Mouse (Mus musculus): ENCODE data around the gene Pdzrn3. TPM values are rescaled to one million over a fixed set of nuclear protein-coding genes. Genes with fewer than 3 reads are reported as not detected.

Gene Pdzrn3
- polyA plus RNA-seq, 1 experiment from 2014 or later: 5.5 TPM

GRCm38 (mm10) chr6:101363904-101364303 is 13.8 kb downstream of the Pdzrn3 start:
- H3K9me3 ChIP-seq (ENCODE audit: control insufficient read depth): no peaks in the 10 kb centered on the region
- H3K36me3 ChIP-seq (ENCODE audit: control insufficient read depth, insufficient read depth): no peaks in the 10 kb centered on the region
- H3K27me3 ChIP-seq (replicated peaks; ENCODE audit: control insufficient read depth, insufficient read depth, low read length): no peaks in the 10 kb centered on the region
- 86% methylated on average over 5 of the region's 5 CpGs for WGBS
- no peak overlapping the region for H3K27ac ChIP-seq (ENCODE audit: low read depth, low read length)
- TF ChIP-seq CTCF (IDR thresholded peaks at IDR 0.05; ENCODE audit: low read depth): no peak
- H3K9ac ChIP-seq (ENCODE audit: low read depth, low read length): no peak overlapping the region
- ATAC-seq: no peak
- H3K4me3 ChIP-seq (ENCODE audit: low read depth, low read length): no peak overlapping the region
- no peaks in the 10 kb centered on the region for H3K4me1 ChIP-seq (replicated peaks; ENCODE audit: control insufficient read depth, insufficient read depth, low read length)
- no peak overlapping the region for H3K4me2 ChIP-seq (replicated peaks; ENCODE audit: low read depth)

- no peak overlapping the region for H3K4me2 ChIP-seq (replicated peaks; ENCODE audit: low read depth)
- no peak for ATAC-seq
- no peaks in the 10 kb centered on the region for H3K27me3 ChIP-seq (replicated peaks; ENCODE audit: control insufficient read depth, insufficient read depth, low read length)
- no peak for TF ChIP-seq CTCF (IDR thresholded peaks at IDR 0.05; ENCODE audit: low read depth)
- no peak overlapping the region for H3K4me3 ChIP-seq (ENCODE audit: low read depth, low read length)
- WGBS: 59% methylated on average over 5 of the region's 5 CpGs
- no peak overlapping the region for H3K9ac ChIP-seq (ENCODE audit: low read depth, low read length)
- no peaks in the 10 kb centered on the region for H3K36me3 ChIP-seq (ENCODE audit: control insufficient read depth, insufficient read depth)
- H3K9me3 ChIP-seq (ENCODE audit: control insufficient read depth): no peaks in the 10 kb centered on the region
- no peak overlapping the region for H3K27ac ChIP-seq (ENCODE audit: low read depth, low read length)
- H3K4me1 ChIP-seq (replicated peaks; ENCODE audit: control insufficient read depth, insufficient read depth, low read length): no peaks in the 10 kb centered on the region
Measured at GRCm38 (mm10) chr6:101362728-101363127, 15.0 kb downstream of the Pdzrn3 start.

- 62% methylated on average over 4 of the region's 4 CpGs for WGBS
- H3K4me2 ChIP-seq (replicated peaks; ENCODE audit: low read depth): no peak overlapping the region
- H3K9me3 ChIP-seq (ENCODE audit: control insufficient read depth): no peaks in the 10 kb centered on the region
- no peak for TF ChIP-seq CTCF (IDR thresholded peaks at IDR 0.05; ENCODE audit: low read depth)
- H3K9ac ChIP-seq (ENCODE audit: low read depth, low read length): no peak overlapping the region
- no peak overlapping the region for H3K4me3 ChIP-seq (ENCODE audit: low read depth, low read length)
- no peaks in the 10 kb centered on the region for H3K27me3 ChIP-seq (replicated peaks; ENCODE audit: control insufficient read depth, insufficient read depth, low read length)
- H3K36me3 ChIP-seq (ENCODE audit: control insufficient read depth, insufficient read depth): no peaks in the 10 kb centered on the region; the same call in 1 of the 2 replicates
- ATAC-seq: no peak
- H3K4me1 ChIP-seq (replicated peaks; ENCODE audit: control insufficient read depth, insufficient read depth, low read length): no peaks in the 10 kb centered on the region
- no peak overlapping the region for H3K27ac ChIP-seq (ENCODE audit: low read depth, low read length)
Measured at GRCm38 (mm10) chr6:101362268-101362667, 15.4 kb downstream of the Pdzrn3 start.

GRCm38 (mm10) chr6:101360211-101360737 is 17.4 kb downstream of the Pdzrn3 start:
- Histone ChIP-seq H3K9me3 (ENCODE audit: control insufficient read depth) (no peaks in the 10 kb centered on the region), H3K27ac (ENCODE audit: low read depth, low read length) (no peak overlapping the region), H3K9ac (ENCODE audit: low read depth, low read length) (no peak overlapping the region), H3K27me3 (replicated peaks; ENCODE audit: control insufficient read depth, insufficient read depth, low read length) (no peaks in the 10 kb centered on the region), H3K4me2 (replicated peaks; ENCODE audit: low read depth) (no peak overlapping the region), H3K4me3 (ENCODE audit: low read depth, low read length) (no peak overlapping the region), H3K4me1 (replicated peaks; ENCODE audit: control insufficient read depth, insufficient read depth, low read length) (no peaks in the 10 kb centered on the region), H3K36me3 (ENCODE audit: control insufficient read depth, insufficient read depth) (no peaks in the 10 kb centered on the region; the same call in 1 of the 2 replicates)
- TF ChIP-seq CTCF (IDR thresholded peaks at IDR 0.05; ENCODE audit: low read depth): no peak
- WGBS: 61% methylated on average over 12 of the region's 12 CpGs
- no peak for ATAC-seq

- ATAC-seq: no peak
- H3K27ac ChIP-seq (ENCODE audit: low read depth, low read length): no peak overlapping the region
- no peaks in the 10 kb centered on the region for H3K4me1 ChIP-seq (replicated peaks; ENCODE audit: control insufficient read depth, insufficient read depth, low read length)
- TF ChIP-seq CTCF (IDR thresholded peaks at IDR 0.05; ENCODE audit: low read depth): no peak
- H3K4me3 ChIP-seq (ENCODE audit: low read depth, low read length): no peak overlapping the region
- H3K27me3 ChIP-seq (replicated peaks; ENCODE audit: control insufficient read depth, insufficient read depth, low read length): no peaks in the 10 kb centered on the region
- WGBS: 70% methylated on average over 4 of the region's 4 CpGs
- no peak overlapping the region for H3K4me2 ChIP-seq (replicated peaks; ENCODE audit: low read depth)
- H3K36me3 ChIP-seq (ENCODE audit: control insufficient read depth, insufficient read depth): no peaks in the 10 kb centered on the region; the same call in 1 of the 2 replicates
- no peak overlapping the region for H3K9ac ChIP-seq (ENCODE audit: low read depth, low read length)
- H3K9me3 ChIP-seq (ENCODE audit: control insufficient read depth): no peaks in the 10 kb centered on the region
Measured at GRCm38 (mm10) chr6:101359646-101360045, 18.1 kb downstream of the Pdzrn3 start.

- Histone ChIP-seq H3K9me3 (ENCODE audit: control insufficient read depth) (no peaks in the 10 kb centered on the region), H3K4me2 (replicated peaks; ENCODE audit: low read depth) (no peak overlapping the region), H3K36me3 (ENCODE audit: control insufficient read depth, insufficient read depth) (no peaks in the 10 kb centered on the region; the same call in 1 of the 2 replicates), H3K9ac (ENCODE audit: low read depth, low read length) (no peak overlapping the region), H3K4me1 (replicated peaks; ENCODE audit: control insufficient read depth, insufficient read depth, low read length) (no peaks in the 10 kb centered on the region), H3K27ac (ENCODE audit: low read depth, low read length) (no peak overlapping the region), H3K27me3 (replicated peaks; ENCODE audit: control insufficient read depth, insufficient read depth, low read length) (no peaks in the 10 kb centered on the region), H3K4me3 (ENCODE audit: low read depth, low read length) (no peak overlapping the region)
- WGBS: 61% methylated on average over 1 of the region's 1 CpGs
- ATAC-seq: no peak
- no peak for TF ChIP-seq CTCF (IDR thresholded peaks at IDR 0.05; ENCODE audit: low read depth)
Measured at GRCm38 (mm10) chr6:101354887-101355286, 22.8 kb downstream of the Pdzrn3 start.
